Mouse (Mus musculus) CH12.LX (cell line): ENCODE data around the gene Hnrnpul1. TPM values are rescaled to one million over a fixed set of nuclear protein-coding genes. Genes with fewer than 3 reads are reported as not detected.
"Not testable (repeated sequence)": the region's sequence is repeated elsewhere in the genome, so short reads cannot be mapped to it uniquely, and the experiment has no call there.

ENCODE experiments used
- DNase-seq: peaks from one replicate; pipeline ENCODE4 v3.0.0-alpha.2; 2013; ENCODE audit errors: extremely low read depth
- H3K27ac ChIP-seq: 2 replicates; pipeline ENCODE4 v1.5.1; 2012; ENCODE audit warnings: low read depth, mild to moderate bottlenecking, control low read depth, moderate library complexity; ENCODE audit not compliant: insufficient read depth
- H3K27me3 ChIP-seq: replicated peaks from 2 replicates; pipeline ENCODE3; 2012; ENCODE audit warnings: inconsistent platforms
- H3K36me3 ChIP-seq, 2 experiments: replicated peaks in 1 of 2; 2 replicates each; pipeline versions ENCODE3 to v1.6.1; 2012; ENCODE audit warnings: inconsistent platforms in 1 of 2, low read length in 1 of 2, mild to moderate bottlenecking in 1 of 2, mixed read lengths in 1 of 2, moderate library complexity in 1 of 2; ENCODE audit not compliant: control insufficient read depth in 1 of 2, insufficient read depth in 1 of 2
- H3K4me1 ChIP-seq, 2 experiments: 2 replicates each; pipeline ENCODE4 v1.6.1; 2012; ENCODE audit warnings: inconsistent platforms in 1 of 2, moderate library complexity in 1 of 2; ENCODE audit not compliant: insufficient read depth in 2 of 2, control insufficient read depth in 1 of 2
- H3K4me2 ChIP-seq: 2 replicates; pipeline ENCODE4 v1.6.1; 2012; ENCODE audit warnings: low read depth, mild to moderate bottlenecking, control low read depth; ENCODE audit not compliant: poor library complexity, insufficient read depth, severe bottlenecking
- H3K4me3 ChIP-seq, 3 experiments: fragments of 150-350 bp in 1 of 3; sonication (generic) in 1 of 3; replicated peaks in 1 of 3; 2 replicates each; pipeline versions ENCODE3 to v1.5.1; 2011 to 2012; ENCODE audit warnings: low read depth in 2 of 3, low read length in 2 of 3, mild to moderate bottlenecking in 2 of 3, moderate library complexity in 2 of 3, control low read depth in 1 of 3, improper control_type of control experiment in 1 of 3, inconsistent platforms in 1 of 3, mixed read lengths in 1 of 3; ENCODE audit not compliant: poor library complexity in 1 of 3
- H3K79me2 ChIP-seq: replicated peaks from 2 replicates; pipeline ENCODE4 v1.6.1; 2012; ENCODE audit warnings: mild to moderate bottlenecking, moderate library complexity; ENCODE audit not compliant: control insufficient read depth, poor library complexity, insufficient read depth, severe bottlenecking; ENCODE audit errors: extremely low read depth
- H3K9ac ChIP-seq: 2 replicates; pipeline ENCODE4 v1.6.1; 2012; ENCODE audit warnings: low read depth, mild to moderate bottlenecking, control low read depth, moderate library complexity; ENCODE audit not compliant: insufficient read depth
- H3K9me3 ChIP-seq: replicated peaks from 2 replicates; pipeline ENCODE3; 2012; ENCODE audit warnings: low read length, inconsistent platforms, mixed read lengths
- CHD2 ChIP-seq: IDR thresholded peaks from 2 replicates; pipeline ENCODE4 v1.6.1; 2011; ENCODE audit warnings: low read length, improper control_type of control experiment
- E2F4 ChIP-seq: IDR thresholded peaks from 2 replicates; pipeline ENCODE4 v1.6.1; 2011; ENCODE audit warnings: low read depth, low read length, improper control_type of control experiment; ENCODE audit not compliant: insufficient replicate concordance
- EP300 ChIP-seq: IDR thresholded peaks from 2 replicates; pipeline ENCODE4 v1.6.1; 2011; ENCODE audit warnings: low read length, improper control_type of control experiment
- GABPA ChIP-seq: IDR thresholded peaks from 2 replicates; pipeline ENCODE4 v1.6.1; 2012; ENCODE audit warnings: low read depth, low read length, improper control_type of control experiment, inconsistent platforms; ENCODE audit not compliant: insufficient replicate concordance
- IRF4 ChIP-seq: IDR thresholded peaks from 2 replicates; pipeline ENCODE4 v1.6.1; 2014; ENCODE audit warnings: low read depth, mild to moderate bottlenecking, inconsistent platforms, low read length, improper control_type of control experiment
- KAT2A ChIP-seq: IDR thresholded peaks from 2 replicates; pipeline ENCODE4 v1.6.1; 2012; ENCODE audit warnings: low read length, improper control_type of control experiment, inconsistent platforms; ENCODE audit not compliant: insufficient replicate concordance
- MAFK ChIP-seq: IDR thresholded peaks from 2 replicates; pipeline ENCODE4 v1.6.1; 2011; ENCODE audit warnings: low read length, improper control_type of control experiment; ENCODE audit not compliant: insufficient replicate concordance
- MXI1 ChIP-seq: IDR thresholded peaks from 2 replicates; pipeline ENCODE4 v1.6.1; 2011; ENCODE audit warnings: mild to moderate bottlenecking, low read depth, low read length, improper control_type of control experiment
- MYC ChIP-seq: IDR thresholded peaks from 2 replicates; pipeline ENCODE4 v1.6.1; 2011; ENCODE audit warnings: low read depth, mild to moderate bottlenecking, improper control_type of control experiment, low read length
- NELFE ChIP-seq: IDR thresholded peaks from 2 replicates; pipeline ENCODE4 v1.6.1; 2011; ENCODE audit warnings: low read depth, low read length, improper control_type of control experiment
- POLR2A ChIP-seq: IDR thresholded peaks from 2 replicates; pipeline ENCODE4 v1.6.1; 2011; ENCODE audit warnings: low read depth, mild to moderate bottlenecking, improper control_type of control experiment, low read length
- TCF12 ChIP-seq: IDR thresholded peaks from 2 replicates; pipeline ENCODE4 v1.6.1; 2014; ENCODE audit warnings: low read depth, mild to moderate bottlenecking, inconsistent platforms, low read length, improper control_type of control experiment
- USF2 ChIP-seq: conservative IDR thresholded peaks from 2 replicates; pipeline ENCODE4 v1.6.1; 2011; ENCODE audit warnings: low read depth, low read length, improper control_type of control experiment
- ZC3H11A ChIP-seq: IDR thresholded peaks from 2 replicates; pipeline ENCODE4 v1.6.1; 2012; ENCODE audit warnings: low read depth, mild to moderate bottlenecking, inconsistent platforms, low read length, improper control_type of control experiment
- ZKSCAN1 ChIP-seq: IDR thresholded peaks from 2 replicates; pipeline ENCODE4 v1.6.1; 2012; ENCODE audit warnings: low read depth, inconsistent platforms, low read length, improper control_type of control experiment, borderline replicate concordance
- ZMIZ1 ChIP-seq: IDR thresholded peaks from 2 replicates; pipeline ENCODE4 v1.6.1; 2012; ENCODE audit warnings: low read depth, mild to moderate bottlenecking, inconsistent platforms, low read length, improper control_type of control experiment
- ZNF384 ChIP-seq: IDR thresholded peaks from 2 replicates; pipeline ENCODE4 v1.6.1; 2012; ENCODE audit warnings: low read depth, low read length, improper control_type of control experiment, inconsistent platforms
- dilution Hi-C: fragments of 300-500 bp; cut with MboI; formaldehyde crosslinking; loops from 2 replicates; pipeline ENCODE4 v1.14.3; 2020; ENCODE audit warnings: low sequenced_read_pairs; ENCODE audit not compliant: extremely low pct_unique_long_range_greater_than_20kb, extremely low pct_ligation_motif_present
- in situ Hi-C: fragments of 300-500 bp; cut with MboI; formaldehyde crosslinking; loops from 3 replicates; pipeline ENCODE4 v1.14.3; 2019; ENCODE audit warnings: low sequenced_read_pairs, low pct_ligation_motif_present, low pct_unique_long_range_greater_than_20kb, mixed read lengths
- polyA plus RNA-seq: library from polyadenylated mRNA; unstranded; fragments of >175 nt; gene quantifications from 2 replicates; pipeline ENCODE4 v1.2.1, GENCODE M21; 2012; ENCODE audit warnings: low read depth; ENCODE audit not compliant: insufficient read length
- total RNA-seq, 2 experiments: library from RNA; depleted of rRNA; stranded (reverse); fragments of 300-350 nt in 1 of 2; fragments of >200 nt in 1 of 2; gene quantifications; 2 replicates each; pipeline ENCODE4 v1.2.3; 2012 to 2014

Gene Hnrnpul1
- total and polyA plus RNA-seq, 3 experiments: 52.6 to 188 (median 72.2) TPM

GRCm38 (mm10) chr7:25729396-25729795 is 25.2 kb downstream of the Hnrnpul1 start:
- Histone ChIP-seq H3K27ac (no peak overlapping the region), H3K27me3 (no peaks in the 10 kb centered on the region), H3K9me3 (no peaks in the 10 kb centered on the region), H3K9ac (no peak overlapping the region), H3K36me3 (peaks cover 90 to 96% of the 10 kb centered on the region in 2 experiments), H3K4me2 (no peak overlapping the region), H3K4me3 (no peak overlapping the region), H3K4me1 (no peaks in the 10 kb centered on the region), H3K79me2 (no peaks in the 10 kb centered on the region; the same call in 1 of the 2 replicates)
- no peak for DNase-seq
- in situ Hi-C loops: no loop called here
- dilution Hi-C loops: no loop called here
- TF ChIP-seq MYC (no peak), MAFK (no peak), EP300 (no peak), ZMIZ1 (no peak), GABPA (no peak), CHD2 (no peak), KAT2A (no peak), ZKSCAN1 (no peak), TCF12 (no peak)

- Histone ChIP-seq H3K4me2 (no peak overlapping the region), H3K27me3 (no peaks in the 10 kb centered on the region), H3K4me1 (no peaks in the 10 kb centered on the region), H3K36me3 (peaks cover 91 to 96% of the 10 kb centered on the region in 2 experiments)
- TF ChIP-seq IRF4 (no peak), USF2 (no peak), E2F4 (no peak)
- TF ChIP-seq, all 38 proteins: peak for 0
- H3K4me3 ChIP-seq: no peak overlapping the region
- in situ Hi-C loops (no loop called here), dilution Hi-C loops (no loop called here)
- no peaks in the 10 kb centered on the region for H3K9me3 ChIP-seq
- H3K9ac ChIP-seq: no peak overlapping the region
- no peaks in the 10 kb centered on the region; the same call in 1 of the 2 replicates for H3K79me2 ChIP-seq
- no peak for DNase-seq
- H3K27ac ChIP-seq: no peak overlapping the region
Measured at GRCm38 (mm10) chr7:25727800-25728199, 26.8 kb downstream of the Hnrnpul1 start.

GRCm38 (mm10) chr7:25725886-25726285 is 28.7 kb downstream of the Hnrnpul1 start:
- no peak overlapping the region for H3K27ac ChIP-seq
- H3K4me3 ChIP-seq: no peak overlapping the region
- DNase-seq: no peak
- H3K4me2 ChIP-seq: no peak overlapping the region
- TF ChIP-seq POLR2A (no peak), MAFK (no peak), NELFE (no peak), MXI1 (no peak), ZC3H11A (no peak), ZNF384 (no peak), IRF4 (no peak)
- in situ Hi-C loops (no loop called here), dilution Hi-C loops (no loop called here)
- no peaks in the 10 kb centered on the region for H3K4me1 ChIP-seq
- no peaks in the 10 kb centered on the region for H3K9me3 ChIP-seq
- peaks cover 82 to 90% of the 10 kb centered on the region in 2 experiments for H3K36me3 ChIP-seq
- no peaks in the 10 kb centered on the region for H3K27me3 ChIP-seq
- no peaks in the 10 kb centered on the region; the same call in 1 of the 2 replicates for H3K79me2 ChIP-seq
- no peak overlapping the region for H3K9ac ChIP-seq

GRCm38 (mm10) chr7:25721776-25722175 is 32.8 kb downstream of the Hnrnpul1 start:
- dilution Hi-C loops, H3K27ac ChIP-seq, H3K4me3 ChIP-seq, H3K9me3 ChIP-seq, H3K9ac ChIP-seq, H3K27me3 ChIP-seq, DNase-seq, in situ Hi-C loops, H3K4me2 ChIP-seq: not testable (repeated sequence)
- H3K79me2 ChIP-seq: peaks cover 14% of the 10 kb centered on the region
- H3K36me3 ChIP-seq: peaks cover 55 to 72% of the 10 kb centered on the region in 2 experiments
- H3K4me1 ChIP-seq: peaks cover 3 to 25% of the 10 kb centered on the region in 2 experiments; a peak in 3 of 4 replicates
